Mouse (Mus musculus): ENCODE data around the gene Sbds.

The Sbds gene

DNA sequence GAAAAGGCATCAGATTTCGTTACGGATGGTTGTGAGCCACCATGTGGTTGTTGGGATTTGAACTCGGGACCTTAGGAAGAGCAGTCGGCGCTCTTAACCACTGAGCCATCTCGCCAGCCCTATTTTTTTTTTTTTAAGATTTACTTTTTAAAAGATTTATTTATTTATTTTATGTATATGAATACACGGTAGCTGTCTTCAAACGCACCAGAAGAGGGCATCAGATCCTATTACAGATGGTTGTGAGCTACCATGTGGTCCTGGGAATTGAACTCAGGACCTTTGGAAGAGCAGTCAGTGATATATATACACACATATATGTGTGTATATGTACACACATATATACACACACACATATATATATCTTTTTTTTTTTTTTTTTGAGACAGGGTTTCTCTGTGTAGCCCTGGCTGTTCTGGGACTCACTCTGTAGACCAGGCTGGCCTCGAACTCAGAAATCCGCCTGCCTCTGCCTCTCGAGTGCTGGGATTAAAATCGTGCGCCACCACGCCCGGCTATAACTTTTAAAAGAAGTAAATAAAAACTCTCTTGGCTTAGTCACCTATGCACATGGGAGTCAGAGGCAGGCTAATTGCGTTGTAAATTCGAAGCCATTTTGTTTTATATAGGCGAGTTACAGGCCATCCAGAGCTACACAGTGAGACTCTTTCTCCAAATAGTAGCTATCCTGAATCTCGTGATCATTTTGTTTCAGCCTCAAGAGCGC, 632 bp upstream of the Sbds start:
- DNase-seq: peak; percentile 23

DNA sequence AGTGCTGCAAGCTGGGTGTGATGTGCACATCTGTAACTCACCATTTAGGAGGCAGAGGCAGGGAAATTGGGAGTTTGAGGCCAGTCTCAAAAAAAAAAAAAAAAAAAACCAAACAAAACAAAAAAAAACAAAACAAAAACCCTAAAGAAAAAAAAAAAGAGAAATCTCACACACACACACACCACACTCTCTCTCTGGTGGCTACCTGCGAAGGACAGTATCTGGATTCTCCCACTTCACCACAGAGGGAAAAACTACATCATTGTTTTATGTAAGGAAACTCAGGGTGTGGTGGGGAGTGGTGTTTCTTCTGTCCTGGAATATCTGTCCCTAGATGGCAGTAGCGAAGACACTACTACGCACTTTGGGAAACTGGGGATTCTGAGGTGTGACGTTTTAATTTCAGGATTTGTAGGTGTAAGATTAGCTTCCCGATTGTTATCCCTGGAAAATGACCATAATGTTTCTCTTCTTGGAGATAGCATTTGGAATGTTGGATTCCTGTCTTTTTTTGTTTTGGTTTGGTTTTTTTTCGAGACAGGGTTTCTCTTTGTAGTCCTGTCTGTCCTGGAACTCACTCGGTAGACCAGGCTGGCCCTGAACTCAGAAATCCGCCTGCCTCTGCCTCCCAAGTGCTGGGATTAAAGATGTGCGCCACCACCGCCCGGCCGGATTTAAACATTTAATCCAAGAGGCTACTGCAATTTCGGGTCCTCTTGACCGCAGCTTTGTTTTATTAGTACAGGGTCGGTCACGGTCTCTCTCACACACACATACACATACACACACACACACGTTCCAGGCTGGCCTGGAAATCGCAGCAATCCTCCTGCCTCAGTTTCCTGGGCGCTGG, 940 bp downstream of the Sbds start:
- peak; percentile 28 for DNase-seq

DNA sequence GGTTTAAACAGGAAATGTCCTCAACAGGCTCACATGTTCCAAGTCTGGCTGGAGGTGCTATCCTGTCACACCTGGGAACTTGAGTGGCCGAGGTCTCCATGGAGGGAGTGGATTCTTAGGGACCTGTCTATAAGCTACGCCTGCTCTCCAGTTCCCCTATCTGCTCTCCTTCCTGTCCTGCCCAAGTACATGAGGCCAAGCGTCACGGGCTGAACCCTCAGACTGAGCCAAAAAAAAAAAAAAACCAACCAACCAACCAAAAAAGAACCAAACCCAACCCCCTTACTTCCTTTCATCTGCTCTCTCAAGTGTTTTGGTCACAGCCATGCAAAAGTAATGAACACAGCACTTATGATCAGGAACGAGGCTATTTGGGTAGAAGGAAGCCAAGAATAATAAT, 7.5 kb downstream of the Sbds start:
- DNase-seq: no peak

DNA sequence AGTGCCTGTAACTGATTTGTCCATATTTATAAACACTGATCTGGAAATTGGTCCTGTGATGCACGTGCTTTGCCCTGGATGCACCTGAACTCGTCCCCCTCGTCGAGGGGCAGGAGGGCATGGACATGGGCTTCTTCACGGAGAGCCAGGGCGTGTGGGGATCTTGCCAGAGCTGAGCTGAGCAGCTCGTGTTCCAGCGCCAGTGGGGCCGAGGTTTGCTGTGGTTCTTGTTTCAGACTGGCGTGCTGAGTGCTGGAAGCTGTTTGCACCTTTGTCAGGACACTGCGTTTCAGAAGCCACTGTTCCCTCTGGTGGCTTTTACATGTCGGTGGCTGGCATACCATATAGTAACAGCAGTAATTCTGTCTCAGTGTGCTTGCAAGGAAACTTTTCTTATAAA, 13.9 kb downstream of the Sbds start:
- no peak for DNase-seq

DNA sequence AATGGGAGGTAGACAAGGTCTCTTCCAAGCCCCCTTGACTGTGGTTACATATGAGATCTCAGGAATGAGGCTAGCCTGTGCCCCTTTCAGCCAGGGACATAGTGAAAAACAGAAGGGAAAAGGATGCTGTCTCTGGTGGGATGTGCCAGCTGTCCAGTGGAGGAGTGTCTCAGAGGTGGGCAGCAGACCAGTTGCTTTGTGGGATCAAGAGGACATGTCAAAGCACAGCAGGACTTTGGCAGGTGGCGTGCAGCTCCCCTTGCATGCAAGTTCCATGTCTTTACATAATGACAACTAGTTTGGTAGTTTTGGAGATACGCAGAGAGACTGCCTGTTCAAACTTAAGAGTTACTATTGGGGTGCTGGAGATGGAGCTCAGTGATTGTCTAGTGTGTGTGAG, 15.5 kb downstream of the Sbds start:
- no peak for DNase-seq

DNA sequence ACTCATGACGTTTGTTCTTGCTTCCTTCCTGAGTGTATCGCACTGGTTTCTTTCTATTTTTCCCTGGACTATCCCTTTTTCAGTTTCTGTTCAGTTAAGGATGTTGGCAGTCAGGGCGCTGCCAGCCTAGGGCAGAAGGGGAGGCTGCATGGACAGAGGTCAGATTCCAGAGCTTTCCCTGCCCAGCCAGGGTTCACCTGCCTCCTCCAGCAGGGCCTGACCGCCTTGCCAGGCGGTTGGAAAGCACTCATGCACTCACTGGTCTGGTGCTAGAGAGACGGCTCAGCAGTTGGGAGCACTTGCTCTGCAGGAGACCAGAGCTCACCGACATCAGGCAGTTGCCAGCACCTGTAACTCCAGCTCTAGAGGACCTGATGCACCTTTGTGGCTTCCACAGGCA, 16.1 kb downstream of the Sbds start:
- DNase-seq: no peak

DNA sequence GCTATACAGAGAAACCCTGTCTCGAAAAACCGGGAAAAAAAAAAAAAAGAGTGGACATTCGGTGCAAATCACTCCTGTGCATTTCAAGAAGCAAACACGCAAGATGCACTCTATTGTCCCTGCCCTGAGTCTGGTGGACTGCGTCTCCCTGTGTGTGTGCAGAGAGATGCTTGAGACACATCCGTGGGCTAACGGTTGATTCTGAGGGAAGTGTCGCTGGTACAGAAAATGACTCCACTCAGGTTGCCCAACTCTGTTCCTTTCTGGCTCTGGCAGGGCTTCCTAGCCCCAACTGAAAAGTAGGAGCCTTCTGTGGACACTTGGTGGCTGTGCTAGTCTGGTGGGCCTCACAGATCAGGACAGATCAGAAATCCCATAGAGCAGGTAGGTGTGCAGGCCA, 19.0 kb downstream of the Sbds start:
- DNase-seq: no peak

DNA sequence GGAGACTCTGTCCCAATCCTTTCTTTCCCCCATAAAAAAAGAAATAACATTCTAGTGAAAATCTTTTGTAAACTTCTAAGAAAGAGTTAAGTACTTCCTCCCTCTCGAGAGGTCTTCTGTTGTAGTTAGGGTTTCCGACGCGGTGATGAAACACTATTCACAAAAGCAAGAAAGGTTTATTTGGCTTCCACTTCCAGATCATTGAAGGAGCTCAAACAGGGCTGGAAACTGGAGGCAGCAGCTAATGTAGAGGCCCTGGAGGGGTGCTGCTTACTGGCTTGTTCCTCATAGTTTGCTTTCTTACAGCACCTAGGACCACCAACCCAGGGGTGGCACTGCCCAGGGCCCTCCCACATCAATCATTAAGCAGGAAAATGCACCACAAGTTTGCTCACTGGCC, 27.2 kb downstream of the Sbds start:
- DNase-seq: no peak

DNA sequence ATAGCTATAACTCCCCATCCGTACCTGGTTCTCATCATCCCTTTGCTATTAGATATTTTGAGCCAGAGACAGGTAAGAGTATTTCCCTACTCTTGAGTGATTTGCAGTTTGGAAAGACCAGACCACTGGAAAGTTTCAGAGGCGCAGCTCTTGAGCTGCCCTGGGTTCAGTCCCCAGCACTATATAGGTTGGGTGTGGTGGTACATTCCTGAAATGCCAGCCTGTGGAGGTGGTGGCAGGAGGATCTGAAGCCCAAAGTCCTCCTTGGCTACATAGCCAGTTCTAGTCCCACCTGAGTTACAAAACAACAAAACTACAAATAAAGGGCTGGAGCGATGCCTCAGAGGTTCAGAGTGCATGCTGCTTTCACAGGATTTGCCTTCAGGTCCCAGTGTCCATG, 28.5 kb downstream of the Sbds start:
- DNase-seq: no peak

DNA sequence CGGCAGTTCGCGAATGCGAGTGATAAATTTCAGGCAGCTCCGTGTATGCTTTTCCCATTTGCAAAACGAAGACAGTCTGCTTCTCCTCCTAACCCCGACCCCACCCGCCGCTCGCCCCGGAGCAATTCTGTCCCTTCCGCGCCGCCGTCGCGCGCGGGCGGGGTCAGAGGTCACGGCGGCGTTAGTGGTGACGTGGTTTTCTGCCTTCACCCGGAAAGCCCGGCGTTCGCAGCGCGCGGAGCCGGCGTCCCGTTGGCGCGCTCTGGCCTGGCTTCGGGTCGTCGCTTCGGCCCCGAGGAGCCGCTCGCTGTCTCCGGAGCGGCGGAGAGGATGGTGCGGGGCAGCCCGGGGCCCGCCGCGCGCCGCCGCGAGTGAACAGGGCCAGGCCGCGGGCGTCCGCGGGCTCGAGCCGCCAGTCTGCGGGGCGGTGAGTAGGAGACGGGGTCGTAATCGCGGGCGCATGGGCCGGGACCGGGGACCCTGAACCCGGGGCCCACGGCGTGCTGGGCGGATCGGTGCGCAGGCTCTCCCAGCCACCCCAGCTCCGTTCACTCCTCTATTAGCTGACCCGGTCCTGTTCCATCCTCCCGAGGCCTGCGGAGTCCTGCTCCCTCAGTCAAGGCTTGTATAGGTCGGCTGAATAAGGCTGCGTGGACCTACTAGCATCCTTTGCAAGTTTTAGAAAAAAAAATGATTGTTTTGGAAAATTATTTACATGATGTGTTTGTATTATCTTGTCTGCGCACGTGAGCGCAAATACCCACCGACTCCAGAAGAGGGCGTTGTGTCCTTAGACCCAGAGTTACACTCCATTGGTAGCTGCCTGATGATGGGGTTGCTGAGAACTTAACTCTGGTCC, 33.0 kb downstream of the Sbds start:
- DNase-seq: peak; percentile 96

DNA sequence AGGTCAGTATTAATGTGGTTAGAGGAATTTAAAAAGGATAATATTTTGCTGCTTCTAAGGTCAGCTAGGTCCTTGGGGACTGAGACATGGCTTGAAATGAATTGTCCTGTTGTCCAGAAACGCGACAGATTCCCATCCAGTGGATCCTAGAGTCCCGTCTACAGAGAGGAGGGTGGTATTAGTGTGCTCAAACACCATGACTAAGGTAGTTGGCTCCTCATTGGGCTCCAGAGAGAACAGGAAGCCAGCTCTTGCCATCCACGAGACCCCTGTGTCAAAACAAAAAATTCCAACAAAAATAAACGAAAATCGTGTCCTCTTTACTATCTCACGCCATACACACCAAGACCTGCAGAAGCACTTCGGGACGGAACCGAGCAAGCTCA, 33.6 kb downstream of the Sbds start:
- DNase-seq: no peak

DNA sequence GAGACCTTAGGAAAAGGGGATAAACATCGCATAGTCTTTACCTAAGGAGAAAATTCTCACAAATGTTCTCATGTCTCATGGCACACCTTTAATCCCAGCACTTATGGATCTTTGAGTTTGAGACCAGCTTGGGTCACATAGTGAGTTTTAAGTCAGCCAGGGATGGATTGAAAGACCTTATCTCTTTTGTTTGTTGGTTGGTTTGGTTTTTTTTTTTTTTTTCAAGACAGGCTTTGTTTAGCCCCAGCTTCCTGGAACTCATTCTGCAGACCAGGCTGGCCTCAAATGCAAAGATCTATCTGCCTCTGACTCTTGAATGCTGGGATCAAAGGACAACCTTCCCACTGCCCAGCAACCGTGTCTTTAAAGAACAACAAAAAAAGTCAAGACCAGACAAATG, 34.0 kb downstream of the Sbds start:
- no peak for DNase-seq

DNA sequence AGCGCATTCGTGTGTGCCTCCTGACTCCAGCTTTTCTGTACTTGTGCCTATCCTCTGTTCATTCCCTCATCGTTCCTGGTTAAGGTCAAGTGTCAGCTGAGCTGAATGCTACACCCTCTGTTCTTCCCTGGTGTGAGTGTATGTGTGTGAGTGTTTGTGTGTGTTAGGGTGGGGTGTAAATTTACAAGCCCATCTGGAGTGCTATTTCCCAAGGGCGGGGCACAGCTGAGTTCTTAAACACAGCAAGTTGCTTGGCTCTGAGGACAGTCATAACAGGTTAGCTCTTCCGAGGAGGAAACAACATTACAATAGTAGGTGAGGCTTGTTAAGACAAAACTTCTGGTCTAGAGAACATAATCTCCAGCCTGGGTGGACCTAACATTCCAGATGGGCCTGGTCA, 37.0 kb downstream of the Sbds start:
- DNase-seq: no peak

DNA sequence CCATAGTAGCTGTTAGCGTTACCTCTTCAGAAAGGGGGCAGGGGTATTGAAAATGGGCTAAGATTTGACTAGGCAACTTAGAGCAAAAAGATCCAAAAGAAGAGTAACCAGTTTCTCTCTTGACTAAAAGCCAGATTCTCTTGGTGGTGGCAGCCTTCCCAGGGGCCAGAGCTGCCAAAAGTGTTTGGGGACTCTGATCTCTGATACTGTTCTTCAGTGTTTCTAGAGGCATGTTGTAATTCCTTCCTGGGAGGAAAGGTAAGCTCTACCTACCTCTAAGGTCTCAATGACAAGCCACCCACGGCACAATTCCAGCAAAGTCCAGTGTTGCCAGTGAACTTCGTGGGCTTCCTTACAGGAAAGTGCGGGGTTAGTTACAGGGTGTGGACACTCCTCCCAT, 37.9 kb downstream of the Sbds start:
- DNase-seq: no peak

DNA sequence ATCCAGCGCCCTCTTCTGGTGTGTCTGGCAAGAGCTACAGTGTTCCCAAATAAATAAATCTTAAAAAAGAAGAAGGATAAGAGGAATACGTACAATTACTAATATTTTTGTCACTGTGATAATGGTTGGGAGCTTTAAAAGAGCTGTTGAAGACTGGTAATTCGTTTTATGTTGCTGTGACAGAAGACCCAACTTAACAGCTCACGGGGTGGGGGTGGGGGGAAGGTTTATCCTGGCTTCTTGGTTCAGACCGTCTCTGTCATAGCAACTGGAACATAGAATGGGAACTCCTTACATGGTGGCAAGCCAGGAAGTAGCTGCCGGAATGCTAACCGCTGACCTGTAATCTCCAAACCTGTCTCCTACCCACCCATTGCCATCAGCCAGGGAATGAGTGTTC, 38.5 kb downstream of the Sbds start, which contains the start of gene Tmem248:
Gene Tmem248 (plus strand): TSS at position 301 of the 400 bp plus-strand sequence.
- no peak for DNase-seq

DNA sequence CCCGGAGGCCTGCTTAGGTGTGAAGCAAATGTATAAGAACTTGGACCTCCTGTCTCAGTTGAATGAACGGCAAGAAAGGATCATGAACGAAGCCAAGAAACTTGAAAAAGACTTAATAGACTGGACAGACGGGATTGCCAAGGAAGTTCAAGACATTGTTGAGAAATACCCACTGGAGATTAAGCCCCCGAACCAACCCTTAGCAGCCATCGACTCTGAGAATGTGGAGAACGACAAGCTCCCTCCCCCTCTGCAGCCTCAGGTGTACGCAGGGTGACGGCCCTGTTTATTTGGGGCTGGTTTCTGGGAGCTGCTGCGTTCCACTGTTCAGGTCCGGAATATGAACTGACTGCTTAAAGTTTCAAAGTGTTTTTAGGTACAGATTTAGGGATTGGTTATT, 42.4 kb downstream of the Sbds start:
- no peak for DNase-seq

DNA sequence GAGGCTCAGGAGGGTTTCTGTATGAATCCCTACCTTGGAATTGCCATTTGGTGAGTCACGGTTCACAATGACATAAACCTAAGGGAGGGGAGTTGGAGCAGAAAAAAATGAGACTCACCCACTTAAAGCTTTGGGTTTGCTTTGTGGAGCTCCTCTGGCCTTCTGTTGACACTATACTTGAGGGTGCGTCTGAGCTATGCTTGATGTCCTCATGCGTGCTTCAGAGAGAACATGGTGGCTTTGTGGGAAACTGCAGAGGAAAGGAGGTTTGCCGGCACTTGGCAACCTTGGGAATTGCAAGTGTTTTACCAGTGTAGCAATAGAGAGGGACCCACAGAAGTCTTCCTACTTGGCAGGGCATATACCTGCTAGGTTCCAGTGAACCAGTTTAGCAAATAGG, 48.0 kb downstream of the Sbds start:
- DNase-seq: no peak

DNA sequence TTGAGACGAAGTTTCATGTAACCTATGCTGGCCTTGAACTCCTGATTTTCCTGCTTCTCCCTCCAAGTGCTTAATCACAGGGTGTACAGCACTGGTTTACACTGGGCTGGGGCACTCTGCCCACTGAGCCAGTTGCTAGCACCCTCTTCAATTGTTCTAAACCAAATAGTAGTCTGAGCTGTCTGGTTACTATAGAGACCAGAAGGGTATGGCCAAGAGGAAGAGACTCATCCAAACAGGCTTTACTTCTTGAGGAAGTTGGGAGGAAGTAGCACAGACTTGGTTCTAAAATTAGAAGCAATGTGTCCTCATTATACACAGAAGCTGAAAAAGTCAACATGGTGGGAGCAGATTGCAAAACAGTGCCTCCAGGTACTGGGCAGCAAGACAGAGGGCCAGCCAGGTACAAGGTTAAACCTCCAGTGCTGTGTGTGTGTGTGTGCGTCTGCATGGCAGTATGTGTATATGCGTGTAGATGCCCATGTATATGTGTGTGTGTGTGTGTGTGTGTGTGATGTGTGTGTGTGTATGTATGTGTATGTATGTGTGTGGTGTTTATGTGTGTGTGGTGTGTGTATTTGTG, 49.8 kb downstream of the Sbds start:
- no peak for DNase-seq

DNA sequence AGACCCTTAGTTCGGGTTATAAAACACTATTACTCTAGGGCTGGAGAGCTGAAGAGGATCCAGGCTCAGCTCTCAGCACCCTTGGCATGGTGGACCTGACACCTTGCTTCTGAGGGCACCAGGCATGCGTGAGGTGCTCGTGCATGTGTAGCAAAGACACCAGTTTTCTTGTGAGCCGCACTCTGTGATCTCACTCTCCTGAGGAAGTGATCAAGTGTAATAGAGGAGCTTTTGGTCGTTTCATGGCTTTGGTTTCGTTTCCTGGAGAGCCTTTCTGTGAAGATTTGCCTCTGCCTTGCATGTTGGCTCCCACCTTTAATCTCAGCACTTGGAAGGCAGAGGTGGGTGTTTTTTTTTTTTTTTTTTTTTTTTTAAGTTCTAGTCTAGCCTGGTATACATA, 50.8 kb downstream of the Sbds start:
- no peak for DNase-seq

DNA sequence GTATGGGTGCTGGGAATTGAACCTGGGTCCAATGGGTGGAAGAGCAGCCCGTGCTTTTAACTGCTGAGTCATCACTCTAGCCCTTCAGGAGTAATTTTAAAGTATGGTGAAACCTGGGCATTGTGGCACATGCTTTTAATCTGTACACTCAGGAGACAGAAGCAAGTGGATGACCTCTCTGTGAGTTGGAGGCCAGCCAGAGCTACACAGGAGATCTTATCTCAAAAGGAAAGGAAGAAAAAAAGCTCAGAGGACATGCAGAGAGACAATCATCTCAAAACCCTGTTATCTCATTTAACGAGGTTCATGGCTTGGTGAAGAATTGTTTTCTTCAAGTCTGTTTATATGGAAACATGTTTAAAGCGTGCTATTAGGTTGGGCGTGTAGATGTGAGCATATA, 51.4 kb downstream of the Sbds start:
- no peak for DNase-seq

DNA sequence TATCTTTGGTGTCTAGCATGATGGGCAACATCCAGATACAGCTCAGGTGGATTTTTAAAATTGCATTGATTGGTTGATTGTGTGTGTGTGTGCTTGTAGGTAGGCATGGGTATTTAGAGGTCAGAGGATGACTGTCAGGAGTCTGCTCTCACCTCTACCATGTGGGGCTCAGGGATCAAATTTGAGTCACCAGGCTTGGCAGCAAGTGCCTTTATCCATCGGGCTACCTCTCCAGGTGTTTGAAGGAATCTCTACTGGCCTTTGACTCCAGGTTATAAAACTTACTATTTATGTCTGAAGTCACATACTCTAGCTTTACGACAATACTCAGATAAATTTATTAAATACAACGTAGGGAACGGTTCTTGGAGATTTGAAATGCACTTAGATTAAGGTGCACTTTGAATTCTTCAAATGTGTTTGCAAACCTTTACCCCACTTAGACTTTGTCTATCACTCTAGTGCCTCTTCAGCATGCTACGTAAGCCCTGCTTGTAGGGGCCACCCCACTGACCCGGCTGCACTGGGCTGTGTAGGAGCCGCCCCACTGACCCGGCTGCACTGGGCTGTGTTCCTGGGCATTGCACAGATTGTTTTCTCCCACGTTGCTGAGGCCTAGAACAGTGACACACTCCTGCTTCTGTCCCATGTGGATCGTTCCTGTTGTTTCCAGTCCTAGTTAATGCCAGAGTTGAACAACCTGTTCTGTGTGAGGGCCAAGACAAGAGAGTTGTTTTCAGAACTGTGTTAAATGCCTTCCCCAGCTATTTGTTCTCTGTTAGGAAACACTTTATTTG, 54.9 kb downstream of the Sbds start:
- no peak for DNase-seq

DNA sequence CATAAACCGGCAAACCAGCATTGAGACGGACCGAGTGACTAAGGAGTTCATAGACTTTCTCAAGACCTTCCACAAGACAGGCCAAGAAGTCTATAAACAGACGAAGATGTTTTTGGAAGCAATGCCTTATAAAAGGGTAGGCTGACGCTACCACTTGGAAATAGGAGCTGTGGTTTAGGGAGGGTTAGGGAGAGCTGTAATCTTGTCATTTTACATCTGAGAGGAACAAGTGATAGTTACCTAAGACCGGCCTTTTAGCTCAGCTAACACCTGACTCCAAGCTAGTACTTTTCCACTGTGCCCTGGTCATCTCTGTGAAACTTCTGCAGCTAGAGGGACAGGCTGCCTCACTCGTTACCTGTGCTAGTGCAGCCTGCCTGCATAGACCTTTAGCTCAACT, 57.3 kb downstream of the Sbds start:
- DNase-seq: no peak

All from cerebellum, adult 8-10 months (tissue).